Mouse (Mus musculus) lung, adult 2 months (tissue): ENCODE measurements around the gene Qrfp.

Experiments used
- CTCF ChIP-seq: fragments of 200-500 bp; IDR thresholded peaks from 2 replicates; pipeline ENCODE4 v1.5.1; 2011; ENCODE audit warnings: mild to moderate bottlenecking, low read length, control low read depth; ENCODE audit not compliant: insufficient read depth
- POLR2A ChIP-seq: fragments of 200-500 bp; IDR thresholded peaks from 2 replicates; pipeline ENCODE4 v1.6.1; 2011; ENCODE audit warnings: low read depth, mild to moderate bottlenecking, control low read depth, low read length, borderline replicate concordance; ENCODE audit errors: extremely low read depth

GRCm38 (mm10) chr2:31803480-31803879 is 6.9 kb downstream of the Qrfp start:
- TF ChIP-seq CTCF (no peak), POLR2A (no peak)
